Mouse (Mus musculus) lung, adult 2 months (tissue): ENCODE data around the gene Sfxn5.

Experiments
- CTCF ChIP-seq: fragments of 200-500 bp; IDR thresholded peaks from 2 replicates; pipeline ENCODE4 v1.5.1; 2011; ENCODE audit warnings: mild to moderate bottlenecking, low read length, control low read depth; ENCODE audit not compliant: insufficient read depth
- POLR2A ChIP-seq: fragments of 200-500 bp; IDR thresholded peaks from 2 replicates; pipeline ENCODE4 v1.6.1; 2011; ENCODE audit warnings: low read depth, mild to moderate bottlenecking, control low read depth, low read length, borderline replicate concordance; ENCODE audit errors: extremely low read depth

DNA sequence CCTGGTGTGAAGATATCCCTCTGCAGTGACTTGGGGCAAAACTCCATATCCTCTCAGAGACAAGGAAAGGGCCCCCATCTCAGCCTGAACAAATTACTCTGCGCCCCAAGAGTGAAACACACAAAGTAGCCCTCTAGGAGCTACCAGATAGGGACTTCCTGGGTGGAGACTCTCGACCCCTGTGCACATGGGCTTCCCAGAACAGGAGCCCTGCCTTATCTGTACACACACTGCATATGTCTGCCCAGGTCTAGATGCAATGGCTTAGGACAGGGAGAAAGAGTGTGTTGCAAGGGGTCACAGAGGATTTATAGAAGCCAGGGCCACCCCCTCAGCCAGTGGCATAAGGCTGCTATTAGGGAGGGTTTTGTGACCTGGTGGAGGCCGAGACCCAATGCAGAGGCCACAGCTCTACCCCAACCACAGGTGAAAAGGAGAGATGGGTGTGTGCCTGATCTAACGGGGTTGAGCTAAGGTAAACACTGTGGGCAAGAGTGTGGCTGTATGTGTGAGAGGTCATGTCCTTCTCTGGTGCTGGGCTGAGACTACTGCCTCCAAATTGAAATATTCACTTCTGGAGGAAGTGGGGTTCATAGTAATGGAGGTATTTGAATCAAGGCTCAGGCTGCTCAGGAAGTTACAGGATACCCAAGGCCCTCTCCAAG lies 44.9 kb downstream of the Sfxn5 start:
- TF ChIP-seq POLR2A (no peak), CTCF (no peak)
